Mouse (Mus musculus): Measurements from ENCODE around the gene Armh1.
"Not testable (repeated sequence)": the region's sequence is repeated elsewhere in the genome, so short reads cannot be mapped to it uniquely, and the experiment has no call there.

The Armh1 gene

GRCm38 (mm10) chr4:117221836-117222235 lies 30.1 kb downstream of the Armh1 start:
- DNase-seq (ENCODE audit: low read depth, low spot score), result no peak

- no peak for DNase-seq (ENCODE audit: low read depth, low spot score)
Measured at GRCm38 (mm10) chr4:117220741-117221515, 31.0 kb downstream of the Armh1 start.

GRCm38 (mm10) chr4:117218517-117219219 lies 33.3 kb downstream of the Armh1 start:
- DNase-seq (ENCODE audit: low read depth, low spot score), result peak; percentile 77

- no peak for DNase-seq (ENCODE audit: low read depth, low spot score)
Measured at GRCm38 (mm10) chr4:117217029-117217428, 34.9 kb downstream of the Armh1 start.

GRCm38 (mm10) chr4:117214250-117214649 lies 37.7 kb downstream of the Armh1 start:
- DNase-seq (ENCODE audit: low read depth, low spot score), result no peak

GRCm38 (mm10) chr4:117210147-117211074 lies 41.5 kb downstream of the Armh1 start:
- DNase-seq (ENCODE audit: low read depth, low spot score), result peak; percentile 91

GRCm38 (mm10) chr4:117209592-117209991 lies 42.3 kb downstream of the Armh1 start:
- no peak for DNase-seq (ENCODE audit: low read depth, low spot score)

GRCm38 (mm10) chr4:117202992-117203354 lies 49.0 kb downstream of the Armh1 start:
- no peak for DNase-seq (ENCODE audit: low read depth, low spot score)

GRCm38 (mm10) chr4:117202046-117202991 lies 49.6 kb downstream of the Armh1 start:
- DNase-seq (ENCODE audit: low read depth, low spot score), result peak; percentile 92

GRCm38 (mm10) chr4:117191804-117192203 lies 60.1 kb downstream of the Armh1 start:
- no peak for DNase-seq (ENCODE audit: low read depth, low spot score)

- DNase-seq (ENCODE audit: low read depth, low spot score), result no peak
Measured at GRCm38 (mm10) chr4:117190660-117191059, 61.3 kb downstream of the Armh1 start.

GRCm38 (mm10) chr4:117189856-117190543 lies 61.9 kb downstream of the Armh1 start:
- DNase-seq (ENCODE audit: low read depth, low spot score), result peak; percentile 93

- peak; percentile 89 for DNase-seq (ENCODE audit: low read depth, low spot score)
Measured at GRCm38 (mm10) chr4:117189382-117189855, 62.5 kb downstream of the Armh1 start.

- DNase-seq (ENCODE audit: low read depth, low spot score), result no peak
Measured at GRCm38 (mm10) chr4:117188969-117189368, 63.0 kb downstream of the Armh1 start.

GRCm38 (mm10) chr4:117182759-117183096 lies 69.2 kb downstream of the Armh1 start:
- not testable (repeated sequence) for DNase-seq (ENCODE audit: low read depth, low spot score)

- DNase-seq (ENCODE audit: low read depth, low spot score), result peak; percentile 93
Measured at GRCm38 (mm10) chr4:117181863-117182758, 69.8 kb downstream of the Armh1 start, which contains the start of gene Kif2c. TSS of gene Kif2c (minus strand) at chr4:117182639.

GRCm38 (mm10) chr4:117169936-117170335 lies 82.0 kb downstream of the Armh1 start:
- peak; percentile 86 for DNase-seq (ENCODE audit: low read depth, low spot score)

Data from ES-CJ7 (cell line).